Mouse (Mus musculus) cerebellum, postnatal 10 days (tissue): ENCODE results near the gene Ric8b.

Source experiments
- DNase-seq, 2 experiments: peaks; one replicate each; pipeline ENCODE4 v3.0.0; 2021; ENCODE audit warnings: mixed read lengths in 2 of 2

The Ric8b gene

DNA sequence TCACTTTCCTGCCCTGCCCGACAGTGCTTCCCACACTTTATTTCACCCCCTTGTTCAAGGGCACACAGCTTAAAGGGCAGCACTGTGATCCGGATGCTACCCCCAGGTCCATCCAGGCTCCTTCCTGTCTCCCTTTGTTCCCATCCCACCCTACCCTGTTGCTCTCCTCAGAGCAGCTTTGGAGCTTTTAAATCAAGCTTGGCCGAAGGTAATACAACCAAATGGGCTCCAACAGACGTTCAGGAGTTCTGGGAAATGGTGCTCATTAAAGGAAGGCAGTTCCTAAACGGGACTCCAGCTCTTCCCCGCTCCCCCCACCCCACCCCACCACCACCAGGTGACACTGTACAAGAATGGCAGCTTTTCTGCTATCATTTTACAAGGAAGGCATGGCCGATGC, 7.2 kb upstream of the Ric8b start:
- no peak for DNase-seq

DNA sequence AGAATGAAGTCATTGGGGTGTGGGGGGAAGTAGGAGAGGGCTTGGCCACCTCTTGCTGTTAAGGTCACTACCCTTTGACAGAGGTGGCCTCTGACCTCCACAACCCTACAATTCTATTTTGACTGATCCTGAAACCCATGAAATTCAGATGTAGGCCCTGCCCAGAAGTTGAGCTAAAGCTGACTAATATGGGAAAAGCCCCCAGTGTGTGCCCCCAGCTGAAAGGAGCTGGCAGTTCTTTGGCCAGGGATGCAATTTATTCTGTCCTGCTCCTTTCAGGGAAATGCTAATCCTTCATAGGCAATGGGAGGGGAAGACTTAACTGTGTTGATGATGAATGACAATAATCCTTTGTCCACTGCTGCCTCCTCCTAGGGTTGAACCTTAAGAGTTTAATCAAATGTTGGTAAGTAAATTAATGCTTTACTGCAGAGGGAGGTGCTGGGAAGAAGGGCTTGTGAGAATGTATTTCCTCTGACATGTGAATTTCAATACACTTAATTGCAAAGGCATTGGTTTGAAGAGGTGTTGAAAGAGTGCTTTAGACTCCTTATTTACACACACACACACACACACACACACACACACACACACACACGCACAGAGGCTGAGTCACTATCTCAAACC, 6.5 kb upstream of the Ric8b start:
- no peak for DNase-seq

DNA sequence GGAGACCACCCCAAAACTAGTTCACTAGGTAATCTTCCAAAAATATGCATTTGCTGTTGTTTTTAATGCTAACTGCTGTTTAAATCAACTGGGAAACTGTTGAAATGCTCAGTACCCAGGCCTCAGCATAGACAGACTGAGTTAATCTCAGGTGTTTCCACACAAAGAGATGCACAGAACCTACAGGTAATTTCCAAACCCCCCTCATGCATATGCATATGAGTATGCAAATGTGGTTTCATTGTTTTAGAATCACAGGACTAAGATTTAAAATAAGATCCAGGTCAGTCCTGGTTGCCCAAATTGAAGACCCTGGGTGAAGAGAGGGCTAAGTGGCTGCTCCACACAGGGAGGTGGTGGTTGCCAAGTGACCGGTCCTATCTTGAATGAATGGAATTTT, 4.3 kb upstream of the Ric8b start:
- DNase-seq = no peak

DNA sequence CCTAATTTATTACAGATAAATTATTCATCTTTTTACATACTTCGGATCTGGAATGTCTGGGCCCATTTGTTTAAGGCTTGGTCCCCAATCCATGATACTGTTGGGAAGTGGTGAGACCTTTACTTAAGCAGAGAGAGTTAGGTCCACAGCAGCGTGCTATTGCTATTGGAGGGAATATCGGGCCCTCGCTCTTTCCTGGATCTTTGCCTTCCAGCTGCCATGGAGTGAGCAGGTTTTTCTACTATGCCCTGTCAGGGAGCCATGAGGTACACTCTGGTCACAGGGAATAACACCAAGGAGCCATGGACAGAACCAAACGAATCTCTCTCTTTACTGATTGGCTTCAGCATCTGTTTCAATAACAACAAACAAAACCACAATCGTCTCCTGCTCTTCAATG, 1.9 kb upstream of the Ric8b start:
- no peak for DNase-seq

DNA sequence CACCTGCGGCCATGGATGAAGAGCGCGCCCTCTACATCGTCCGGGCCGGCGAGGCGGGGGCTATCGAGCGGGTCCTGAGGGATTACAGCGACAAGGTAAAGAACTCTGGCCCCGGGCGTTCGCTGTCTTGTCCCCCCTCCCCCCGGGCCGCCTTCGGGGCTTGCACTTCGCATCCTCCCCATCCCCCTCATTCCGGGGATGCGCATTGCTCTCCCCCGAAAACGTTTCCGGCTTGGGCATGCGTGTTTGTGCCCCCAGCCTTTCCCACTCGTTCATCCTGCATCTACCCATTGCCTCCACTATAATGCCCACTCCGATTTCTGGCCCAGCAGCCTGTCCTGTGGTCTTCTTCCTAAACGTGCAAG, 297 bp downstream of the Ric8b start:
- DNase-seq = peak; percentile 83 to 84

DNA sequence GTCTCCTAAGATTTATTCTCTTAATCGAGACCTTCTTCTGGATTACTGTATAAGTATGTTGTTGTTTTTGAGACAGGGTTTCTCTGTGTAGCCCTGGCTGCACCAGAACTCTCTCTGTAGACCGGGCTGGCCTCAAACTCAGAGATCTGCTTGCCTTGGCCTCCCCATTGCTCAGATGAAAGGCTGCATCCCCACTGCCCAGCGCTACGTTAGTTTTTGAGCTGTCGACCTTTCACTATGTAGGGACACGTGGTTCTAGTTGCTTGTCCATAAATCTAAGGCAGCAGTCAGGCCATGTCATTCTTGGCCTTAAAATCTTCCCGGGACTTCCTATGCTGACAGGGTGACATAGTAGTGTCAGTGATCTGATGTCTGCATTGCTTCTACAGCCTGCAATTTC, 8.9 kb downstream of the Ric8b start:
- no peak for DNase-seq

DNA sequence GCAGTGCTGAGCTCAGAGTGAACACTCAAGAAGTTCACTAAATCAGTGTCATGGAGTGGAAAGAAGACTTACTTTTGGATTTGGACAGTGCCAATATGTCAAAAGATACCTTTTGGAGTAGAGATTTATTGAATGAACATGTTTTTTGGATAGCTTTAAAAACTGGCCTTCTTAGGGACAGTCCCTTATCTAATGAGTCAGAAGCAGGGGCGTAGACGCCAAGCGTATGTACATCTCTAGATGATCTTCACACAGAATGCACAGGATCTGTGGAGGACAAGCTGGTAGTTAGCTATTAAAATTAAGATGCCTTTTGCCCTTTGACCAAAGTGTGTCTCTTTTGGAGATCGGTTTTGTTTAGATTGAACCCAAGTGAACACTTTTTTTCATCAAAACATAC, 9.5 kb downstream of the Ric8b start:
- DNase-seq = no peak

DNA sequence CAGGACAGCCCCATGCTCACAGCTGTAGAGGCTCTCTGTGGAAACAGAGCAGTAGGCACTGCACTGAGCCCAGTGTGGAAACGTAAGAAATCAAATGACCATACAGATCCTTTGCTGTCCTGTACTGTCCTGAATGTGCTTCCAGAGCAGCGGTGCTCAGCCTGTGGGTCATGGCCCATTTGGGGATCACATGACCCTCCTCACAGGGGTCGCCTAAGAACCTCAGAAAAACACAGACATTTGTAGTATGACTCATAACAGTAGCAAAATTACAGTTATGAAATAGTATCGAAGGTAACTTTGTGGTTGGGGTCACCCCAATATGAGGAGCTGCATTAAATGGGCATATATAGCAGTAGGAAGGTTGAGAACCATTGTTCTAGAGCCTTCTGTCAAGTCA, 11.0 kb downstream of the Ric8b start:
- DNase-seq = no peak

DNA sequence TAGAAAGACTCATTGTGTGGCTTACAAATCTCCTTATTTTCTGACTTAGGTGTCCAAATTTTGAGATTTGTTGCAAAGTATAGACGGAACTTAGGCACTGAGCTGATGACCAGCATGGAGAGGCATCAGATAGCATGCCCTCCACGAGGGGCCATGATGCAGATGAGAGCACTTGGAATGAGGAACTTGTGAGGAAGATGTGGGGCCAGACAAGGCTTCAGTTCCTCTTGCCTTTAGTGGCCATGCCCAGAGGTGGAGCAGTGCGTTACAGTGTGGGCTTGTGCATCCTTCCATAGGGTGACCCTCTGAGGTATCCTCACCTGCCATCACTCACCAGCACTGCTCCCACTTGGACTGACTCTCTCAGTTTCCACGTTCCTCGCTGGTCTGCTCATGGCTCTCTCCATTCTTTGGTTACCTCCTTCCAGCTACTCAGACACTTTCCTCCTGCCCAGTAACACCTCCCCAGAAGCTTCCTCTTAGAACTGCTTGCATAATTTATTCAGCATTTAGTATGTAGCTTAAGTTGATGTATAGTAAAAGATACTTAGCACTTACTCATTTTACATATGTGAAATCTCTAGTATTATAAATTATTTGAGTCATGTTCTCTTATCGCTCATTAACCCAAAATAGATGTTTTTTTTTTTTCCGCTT, 18.3 kb downstream of the Ric8b start:
- no peak for DNase-seq

DNA sequence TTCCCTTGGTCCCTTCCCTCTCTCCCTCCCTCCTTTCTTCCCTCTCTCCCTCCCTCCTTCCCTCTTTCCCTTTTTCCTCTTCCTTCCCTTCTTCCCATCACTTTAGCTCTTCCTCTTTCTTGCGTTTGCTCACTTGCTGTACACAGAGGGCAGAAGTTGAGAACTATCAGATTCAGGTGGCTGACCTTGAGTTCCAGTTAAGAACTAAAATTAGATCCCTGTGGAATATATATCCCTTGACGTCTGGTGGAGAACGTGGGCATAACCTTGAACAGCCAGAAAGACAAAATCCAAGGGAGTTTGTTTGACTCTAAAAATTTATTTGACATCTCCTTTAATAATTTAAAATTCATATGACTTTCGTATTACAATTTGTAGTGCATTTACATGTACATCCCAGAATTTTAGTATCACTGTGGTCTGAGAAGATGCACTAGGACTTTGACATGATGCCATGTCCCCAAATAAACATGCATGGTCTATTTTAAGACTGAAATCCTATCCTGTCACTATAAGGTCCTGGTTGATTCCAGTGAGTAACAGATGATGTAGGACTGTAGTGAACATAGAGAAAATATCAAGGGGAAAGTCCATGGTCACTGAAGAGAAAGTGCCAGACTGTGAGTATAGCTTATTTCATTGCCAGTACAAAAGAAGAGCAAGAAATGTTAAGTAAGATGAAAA, 19.6 kb downstream of the Ric8b start:
- DNase-seq = no peak

DNA sequence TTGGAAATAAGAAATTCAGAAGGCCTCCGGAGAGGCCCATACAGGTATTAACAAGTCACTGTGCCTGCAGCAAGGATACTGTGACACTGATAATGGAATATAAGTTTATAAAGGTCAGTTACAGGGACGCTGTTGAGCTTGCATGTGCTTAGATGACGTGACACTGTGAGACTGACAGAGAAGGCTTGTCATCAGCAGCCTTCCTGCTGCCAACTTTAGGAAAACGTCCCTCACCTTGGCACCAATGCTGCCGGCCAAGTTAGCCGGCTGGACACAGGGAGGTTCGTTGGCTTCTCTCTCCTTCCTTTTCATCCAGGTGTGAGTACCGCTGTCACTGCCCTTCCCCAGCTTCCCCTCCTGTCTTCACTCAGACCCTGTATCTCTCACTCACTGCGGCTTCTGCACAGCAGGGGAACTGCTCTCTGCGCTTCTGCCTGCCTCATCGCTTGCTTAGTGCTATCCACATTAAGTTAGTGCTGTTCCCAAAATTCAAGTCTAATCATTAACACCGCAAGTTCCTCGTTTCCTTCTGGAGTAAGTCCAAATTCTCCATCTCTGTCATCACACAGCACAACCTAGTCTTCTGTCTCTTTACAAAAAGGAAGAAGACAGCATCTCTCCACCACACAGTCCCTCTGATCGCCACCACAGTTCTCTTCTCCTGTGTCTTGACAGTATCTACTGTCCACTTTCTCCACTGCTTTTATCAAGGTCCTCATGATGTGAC, 20.8 kb downstream of the Ric8b start:
- DNase-seq = no peak

DNA sequence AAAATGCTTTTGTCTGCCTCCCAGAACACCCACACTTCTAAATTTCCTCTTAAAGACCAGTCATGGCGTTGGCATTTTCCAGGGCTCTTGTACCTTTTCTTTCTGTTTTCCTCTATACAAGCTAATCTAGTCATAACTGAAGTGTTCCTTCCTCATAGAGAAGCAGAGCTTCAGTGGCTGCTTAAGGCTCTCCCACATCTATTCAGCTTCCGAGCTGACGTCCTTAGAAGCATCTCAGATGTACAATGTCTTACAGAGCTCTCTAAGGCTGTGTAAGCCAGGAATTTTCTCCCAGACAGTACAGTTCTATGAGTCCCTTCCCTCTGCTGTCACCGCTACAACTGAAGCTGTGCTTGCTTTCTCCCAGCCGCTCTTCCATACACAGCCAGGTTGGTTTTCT, 21.5 kb downstream of the Ric8b start:
- no peak for DNase-seq

DNA sequence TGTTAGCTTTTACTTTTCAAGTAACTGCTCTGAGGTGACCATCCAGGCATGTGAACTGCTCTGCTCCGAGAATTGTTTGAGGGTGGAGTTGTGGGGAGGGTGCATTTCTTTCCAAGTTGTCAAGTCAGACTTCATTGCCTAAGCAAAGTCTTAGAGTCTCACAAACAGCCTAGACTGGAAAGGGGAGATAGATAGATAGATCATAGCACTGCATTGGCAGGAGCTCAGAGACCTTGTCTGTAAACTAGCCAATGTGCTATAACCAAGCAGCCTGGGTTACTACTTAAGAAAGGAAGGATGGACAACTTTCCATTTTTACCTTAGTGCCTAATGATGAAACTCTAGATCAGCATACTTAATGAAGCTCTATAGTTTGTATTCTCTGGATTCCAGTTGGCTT, 22.9 kb downstream of the Ric8b start:
- DNase-seq = no peak

DNA sequence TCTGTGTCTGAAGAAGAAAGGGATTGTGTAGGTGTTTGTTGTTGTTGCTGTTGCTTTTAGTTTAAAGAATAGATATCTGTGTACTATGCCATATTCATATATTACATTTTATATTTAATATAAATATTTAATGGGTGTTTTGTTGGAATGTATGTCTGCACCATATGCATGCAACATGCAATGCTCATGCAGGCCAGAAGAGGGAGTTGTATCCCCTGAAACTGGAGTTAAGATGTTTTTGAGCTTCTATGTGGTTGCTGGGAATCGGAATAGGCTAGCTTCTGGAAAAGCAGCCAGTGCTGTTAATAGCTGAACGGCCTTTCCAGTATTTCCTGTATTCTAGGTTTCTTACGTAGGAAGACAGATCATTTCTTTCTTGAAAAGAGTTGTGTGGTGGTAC, 28.3 kb downstream of the Ric8b start:
- no peak for DNase-seq

DNA sequence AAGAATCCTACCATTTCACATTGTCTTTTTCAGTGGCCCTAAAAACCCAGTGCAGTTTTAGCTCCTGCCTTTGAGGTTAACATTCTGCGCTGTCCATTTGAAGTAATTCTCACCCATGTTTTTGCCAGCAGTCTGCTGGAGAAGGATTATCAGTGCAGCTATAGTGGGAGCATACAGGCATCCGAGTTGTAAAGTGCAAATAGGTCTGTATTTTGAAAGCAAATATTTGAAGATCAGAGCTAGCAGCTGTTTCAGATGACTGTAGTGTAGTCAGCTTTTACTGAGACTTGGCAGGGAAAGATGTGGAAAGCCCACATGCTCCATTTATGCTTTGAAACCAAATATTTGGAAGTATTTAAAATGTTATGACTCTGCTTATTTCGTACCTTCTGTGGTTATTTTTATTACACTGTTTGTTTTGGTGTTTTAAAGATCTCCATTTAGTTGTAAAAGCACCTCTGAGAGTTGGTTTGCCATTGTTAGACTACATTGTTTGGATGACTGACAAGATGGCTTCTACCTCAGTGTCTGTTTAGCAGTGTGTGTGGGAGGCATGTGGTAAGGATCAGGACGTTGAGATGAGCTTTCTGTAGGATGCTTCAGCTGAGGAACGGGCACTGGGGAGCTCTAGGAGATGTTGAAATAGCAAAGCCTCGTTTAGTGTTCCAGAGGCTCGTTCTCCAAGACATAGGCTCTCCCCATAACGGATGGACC, 31.7 kb downstream of the Ric8b start:
- no peak for DNase-seq

DNA sequence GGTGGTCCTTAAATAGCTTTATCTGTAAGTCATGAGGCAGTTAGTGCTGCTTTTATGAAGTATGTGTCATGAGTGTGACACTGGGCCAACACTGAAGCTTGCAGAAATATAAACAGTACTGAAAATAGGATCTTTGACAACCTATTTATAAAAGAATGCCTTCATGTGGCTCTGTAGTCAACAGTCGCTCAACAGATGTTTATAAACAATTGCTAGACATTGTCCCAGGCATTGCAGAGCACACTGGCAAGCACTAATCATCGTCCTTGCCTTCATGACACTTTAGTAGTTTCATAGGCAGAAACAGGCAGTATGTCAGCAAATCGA, 32.2 kb downstream of the Ric8b start:
- no peak for DNase-seq

DNA sequence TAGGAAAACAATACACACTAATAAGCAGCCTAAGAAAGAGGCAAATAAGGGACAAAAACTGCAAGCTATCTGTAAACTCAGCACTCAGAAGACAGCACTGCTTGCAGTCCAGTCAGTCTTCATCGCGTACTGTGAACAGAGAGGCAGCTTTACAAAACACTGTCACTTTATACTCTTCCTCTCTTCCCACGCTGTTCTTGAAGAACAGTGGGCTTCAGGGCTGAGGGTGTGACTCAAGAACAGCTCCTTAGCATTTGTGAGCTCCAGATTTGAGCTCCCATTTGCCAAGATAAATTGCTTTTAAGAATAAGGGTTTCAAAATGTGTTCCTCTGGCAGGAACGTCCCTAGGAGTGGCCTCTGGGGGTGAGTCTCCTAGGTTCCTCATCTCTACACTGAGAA, 33.0 kb downstream of the Ric8b start:
- no peak for DNase-seq

DNA sequence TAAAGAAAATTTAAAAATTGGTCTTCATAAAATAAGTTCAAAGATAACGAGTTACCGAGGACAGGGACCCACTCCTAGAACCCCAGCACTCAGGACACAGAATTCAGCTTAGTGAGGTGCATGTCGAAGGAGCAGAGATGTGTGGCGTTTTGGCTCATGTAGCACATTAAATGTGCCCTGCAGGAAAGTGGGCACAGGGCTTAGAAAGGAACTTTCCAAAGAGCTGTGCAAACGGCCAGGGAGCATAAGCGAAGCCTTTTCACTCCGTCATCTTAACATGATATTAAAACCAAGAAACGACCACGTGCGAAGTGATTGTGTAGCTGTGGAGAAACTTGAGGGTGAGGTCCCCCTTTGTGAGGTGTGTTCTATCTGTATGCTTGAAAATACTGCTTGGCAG, 36.8 kb downstream of the Ric8b start:
- no peak for DNase-seq

DNA sequence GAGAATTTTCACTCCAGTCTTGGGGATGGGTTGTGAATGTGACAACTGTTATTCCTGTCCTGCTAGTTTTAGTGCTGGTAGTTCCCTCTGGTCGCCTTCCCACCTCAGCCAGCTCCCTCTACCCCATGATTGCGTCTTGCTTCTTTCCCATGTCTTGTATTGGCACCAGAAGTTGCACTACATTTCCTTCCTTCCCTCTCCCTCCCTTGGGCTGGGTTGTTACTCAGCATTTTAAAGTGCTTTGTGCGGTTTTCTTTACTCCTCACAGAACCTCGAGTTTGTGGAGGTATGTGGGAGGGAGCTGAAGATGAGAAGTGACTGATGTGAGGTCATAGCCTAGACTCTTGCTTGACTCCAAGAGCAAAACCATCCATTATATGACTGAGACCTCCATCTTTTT, 38.8 kb downstream of the Ric8b start:
- DNase-seq = no peak

DNA sequence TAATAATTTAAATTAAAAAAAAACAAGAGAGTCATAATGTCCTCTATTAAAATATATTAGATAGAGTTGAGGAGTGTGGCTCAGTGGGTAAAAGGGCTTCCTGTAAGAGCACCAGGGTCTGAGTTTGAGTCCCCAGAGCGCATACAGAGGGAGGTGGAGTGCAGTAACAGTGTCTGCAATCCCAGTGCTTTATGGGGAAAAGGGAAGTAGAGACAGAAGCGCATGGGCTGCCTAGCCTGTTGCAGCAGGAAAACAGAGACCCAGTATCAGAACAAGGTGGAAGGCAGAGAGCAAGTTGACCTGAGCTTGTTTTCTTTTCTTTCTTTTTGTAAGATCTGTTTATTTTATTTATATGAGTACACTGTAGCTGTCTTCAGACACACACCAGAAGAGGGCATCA, 41.2 kb downstream of the Ric8b start:
- no peak for DNase-seq

DNA sequence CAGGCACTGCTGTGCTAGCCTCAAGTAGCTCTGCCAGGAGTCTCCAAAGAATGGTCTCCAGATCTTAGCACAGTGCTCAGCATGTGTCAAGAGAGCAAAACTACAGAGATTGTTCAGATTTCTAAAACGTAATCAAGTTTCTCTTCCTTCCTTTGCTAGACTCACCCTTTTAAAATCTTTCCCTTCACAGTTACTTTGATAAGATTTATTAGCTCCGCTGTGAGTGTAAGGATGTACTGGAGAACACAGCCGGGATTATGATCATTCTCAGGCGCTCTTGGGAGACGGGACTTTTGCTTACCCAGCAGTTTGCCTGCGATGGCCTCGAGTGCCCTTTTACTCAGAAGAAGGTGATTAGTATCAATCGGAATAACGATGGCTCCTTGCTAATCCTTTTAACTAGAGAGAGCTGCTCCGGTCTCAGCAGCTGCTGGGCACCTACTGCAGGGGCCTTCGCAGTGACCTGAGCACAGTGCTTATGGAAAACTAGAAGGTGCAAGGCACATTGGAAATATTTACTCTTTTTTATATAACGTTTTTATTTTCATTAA, 43.0 kb downstream of the Ric8b start:
- no peak for DNase-seq

DNA sequence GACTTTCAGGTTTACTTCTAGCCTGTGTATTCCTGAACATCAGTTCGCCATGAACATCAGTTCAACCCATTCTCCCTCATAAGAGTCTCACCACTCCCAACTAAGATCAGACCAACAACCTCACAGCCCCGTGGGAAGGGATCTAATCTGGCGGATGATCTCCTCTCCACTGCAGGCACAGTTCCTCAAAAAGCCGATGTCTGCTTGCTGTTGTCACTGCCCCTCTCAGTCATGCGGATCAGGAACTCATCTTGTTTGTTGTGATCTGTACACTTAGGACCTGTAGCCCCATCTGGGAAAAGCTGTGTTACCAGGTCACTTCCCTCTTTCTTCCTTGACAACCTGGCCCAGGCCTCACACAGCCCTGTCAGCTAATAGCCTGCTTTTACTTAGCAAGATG, 45.7 kb downstream of the Ric8b start:
- peak in 1 of 2 experiments; percentile 18 for DNase-seq

DNA sequence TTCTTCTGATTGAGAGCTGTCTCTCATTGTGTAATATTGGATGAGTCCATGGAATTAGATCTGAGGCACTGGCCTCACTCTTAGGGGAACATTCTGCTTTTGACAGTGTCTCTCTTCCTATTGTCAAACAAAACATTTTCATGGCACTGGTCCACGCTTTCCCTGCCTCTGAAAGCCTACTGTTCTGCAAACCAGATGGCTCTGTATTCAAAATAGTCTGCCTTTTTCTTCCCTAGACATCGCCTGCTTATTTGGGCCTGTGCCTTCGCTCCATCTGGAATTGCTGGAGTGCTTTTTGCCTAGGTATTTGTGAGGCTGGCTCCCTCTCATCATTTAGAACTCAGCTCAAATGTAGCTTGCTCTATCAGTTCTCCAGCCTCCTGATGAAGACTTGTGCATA, 46.3 kb downstream of the Ric8b start:
- peak; percentile 55 to 66 for DNase-seq
